Mouse (Mus musculus): ENCODE data around the gene Tbc1d8. TPM values are rescaled to one million over a fixed set of nuclear protein-coding genes. Genes with fewer than 3 reads are reported as not detected.
A peak's percentile ranks its signal among the peaks of the same experiment; 100 is the strongest.

The Tbc1d8 gene
- total and polyA plus RNA-seq, 2 experiments = 7.0 to 13.9 TPM

GRCm38 (mm10) chr1:39504261-39504660 lies 25.7 kb upstream of the Tbc1d8 start:
- no peak overlapping the region for H3K9ac ChIP-seq (ENCODE audit: low read depth, low read length)
- H3K4me1 ChIP-seq (ENCODE audit: control insufficient read depth, insufficient read depth, low read length) = no peaks in the 10 kb centered on the region
- DNase-seq (ENCODE audit: extremely low read depth, low read depth, low spot score) = peak; percentile 47
- no peak overlapping the region for H3K27ac ChIP-seq (replicated peaks; ENCODE audit: insufficient read depth, low read depth, low read length)
- H3K79me2 ChIP-seq (ENCODE audit: control insufficient read depth, insufficient read depth, low read length) = no peaks in the 10 kb centered on the region
- H3K36me3 ChIP-seq (ENCODE audit: control insufficient read depth, insufficient read depth, low read length) = no peaks in the 10 kb centered on the region
- no peak overlapping the region for H3K4me3 ChIP-seq (ENCODE audit: insufficient read depth, low read depth, low read length)
- no peaks in the 10 kb centered on the region for H3K27me3 ChIP-seq (ENCODE audit: control insufficient read depth, insufficient read depth, low read length)
- 13% methylated on average over 1 of the region's 1 CpGs for WGBS
- TF ChIP-seq POLR2A (IDR thresholded peaks at IDR 0.05; ENCODE audit: extremely low read depth, insufficient read depth, low read length) (no peak), CTCF (IDR thresholded peaks at IDR 0.05; ENCODE audit: low read depth, low read length) (peak; percentile 64)

- Histone ChIP-seq H3K27ac (replicated peaks; ENCODE audit: insufficient read depth, low read depth, low read length) (no peak overlapping the region), H3K79me2 (ENCODE audit: control insufficient read depth, insufficient read depth, low read length) (no peaks in the 10 kb centered on the region), H3K4me3 (ENCODE audit: insufficient read depth, low read depth, low read length) (no peak overlapping the region), H3K4me1 (ENCODE audit: control insufficient read depth, insufficient read depth, low read length) (no peaks in the 10 kb centered on the region), H3K36me3 (ENCODE audit: control insufficient read depth, insufficient read depth, low read length) (no peaks in the 10 kb centered on the region), H3K9ac (ENCODE audit: low read depth, low read length) (no peak overlapping the region), H3K27me3 (ENCODE audit: control insufficient read depth, insufficient read depth, low read length) (no peaks in the 10 kb centered on the region)
- TF ChIP-seq CTCF (IDR thresholded peaks at IDR 0.05; ENCODE audit: low read depth, low read length) (no peak), POLR2A (IDR thresholded peaks at IDR 0.05; ENCODE audit: extremely low read depth, insufficient read depth, low read length) (no peak)
- no peak for DNase-seq (ENCODE audit: extremely low read depth, low read depth, low spot score)
- 87% methylated on average over 17 of the region's 17 CpGs for WGBS
Measured at GRCm38 (mm10) chr1:39502817-39503633, 24.5 kb upstream of the Tbc1d8 start.

GRCm38 (mm10) chr1:39499485-39499941 lies 21.0 kb upstream of the Tbc1d8 start:
- TF ChIP-seq POLR2A (IDR thresholded peaks at IDR 0.05; ENCODE audit: extremely low read depth, insufficient read depth, low read length) (no peak), CTCF (IDR thresholded peaks at IDR 0.05; ENCODE audit: low read depth, low read length) (no peak)
- Histone ChIP-seq H3K4me3 (ENCODE audit: insufficient read depth, low read depth, low read length) (no peak overlapping the region), H3K36me3 (ENCODE audit: control insufficient read depth, insufficient read depth, low read length) (no peaks in the 10 kb centered on the region), H3K79me2 (ENCODE audit: control insufficient read depth, insufficient read depth, low read length) (no peaks in the 10 kb centered on the region), H3K4me1 (ENCODE audit: control insufficient read depth, insufficient read depth, low read length) (no peaks in the 10 kb centered on the region), H3K27ac (replicated peaks; ENCODE audit: insufficient read depth, low read depth, low read length) (no peak overlapping the region), H3K27me3 (ENCODE audit: control insufficient read depth, insufficient read depth, low read length) (no peaks in the 10 kb centered on the region), H3K9ac (ENCODE audit: low read depth, low read length) (no peak overlapping the region)
- no peak for DNase-seq (ENCODE audit: extremely low read depth, low read depth, low spot score)
- WGBS = 63% methylated on average over 2 of the region's 2 CpGs

GRCm38 (mm10) chr1:39497748-39498147 lies 19.2 kb upstream of the Tbc1d8 start:
- H3K9ac ChIP-seq (ENCODE audit: low read depth, low read length) = no peak overlapping the region
- H3K4me1 ChIP-seq (ENCODE audit: control insufficient read depth, insufficient read depth, low read length) = no peaks in the 10 kb centered on the region
- no peak overlapping the region for H3K4me3 ChIP-seq (ENCODE audit: insufficient read depth, low read depth, low read length)
- no peaks in the 10 kb centered on the region for H3K36me3 ChIP-seq (ENCODE audit: control insufficient read depth, insufficient read depth, low read length)
- DNase-seq (ENCODE audit: extremely low read depth, low read depth, low spot score) = no peak
- H3K79me2 ChIP-seq (ENCODE audit: control insufficient read depth, insufficient read depth, low read length) = no peaks in the 10 kb centered on the region
- TF ChIP-seq POLR2A (IDR thresholded peaks at IDR 0.05; ENCODE audit: extremely low read depth, insufficient read depth, low read length) (no peak), CTCF (IDR thresholded peaks at IDR 0.05; ENCODE audit: low read depth, low read length) (peak; percentile 68)
- H3K27ac ChIP-seq (replicated peaks; ENCODE audit: insufficient read depth, low read depth, low read length) = no peak overlapping the region
- WGBS = 85% methylated on average over 11 of the region's 11 CpGs
- H3K27me3 ChIP-seq (ENCODE audit: control insufficient read depth, insufficient read depth, low read length) = no peaks in the 10 kb centered on the region

- WGBS = 97% methylated on average over 4 of the region's 4 CpGs
- Histone ChIP-seq H3K36me3 (ENCODE audit: control insufficient read depth, insufficient read depth, low read length) (no peaks in the 10 kb centered on the region), H3K79me2 (ENCODE audit: control insufficient read depth, insufficient read depth, low read length) (no peaks in the 10 kb centered on the region), H3K4me1 (ENCODE audit: control insufficient read depth, insufficient read depth, low read length) (no peaks in the 10 kb centered on the region), H3K27me3 (ENCODE audit: control insufficient read depth, insufficient read depth, low read length) (no peaks in the 10 kb centered on the region), H3K4me3 (ENCODE audit: insufficient read depth, low read depth, low read length) (no peak overlapping the region), H3K9ac (ENCODE audit: low read depth, low read length) (no peak overlapping the region), H3K27ac (replicated peaks; ENCODE audit: insufficient read depth, low read depth, low read length) (no peak overlapping the region)
- DNase-seq (ENCODE audit: extremely low read depth, low read depth, low spot score) = no peak
- TF ChIP-seq CTCF (IDR thresholded peaks at IDR 0.05; ENCODE audit: low read depth, low read length) (no peak), POLR2A (IDR thresholded peaks at IDR 0.05; ENCODE audit: extremely low read depth, insufficient read depth, low read length) (no peak)
Measured at GRCm38 (mm10) chr1:39496995-39497394, 18.4 kb upstream of the Tbc1d8 start.

GRCm38 (mm10) chr1:39493664-39494063 lies 15.1 kb upstream of the Tbc1d8 start:
- Histone ChIP-seq H3K36me3 (ENCODE audit: control insufficient read depth, insufficient read depth, low read length) (no peaks in the 10 kb centered on the region), H3K9ac (ENCODE audit: low read depth, low read length) (no peak overlapping the region), H3K4me3 (ENCODE audit: insufficient read depth, low read depth, low read length) (no peak overlapping the region), H3K27ac (replicated peaks; ENCODE audit: insufficient read depth, low read depth, low read length) (no peak overlapping the region), H3K79me2 (ENCODE audit: control insufficient read depth, insufficient read depth, low read length) (no peaks in the 10 kb centered on the region), H3K4me1 (ENCODE audit: control insufficient read depth, insufficient read depth, low read length) (no peaks in the 10 kb centered on the region), H3K27me3 (ENCODE audit: control insufficient read depth, insufficient read depth, low read length) (no peaks in the 10 kb centered on the region)
- DNase-seq (ENCODE audit: extremely low read depth, low read depth, low spot score) = no peak
- 75% methylated on average over 3 of the region's 3 CpGs for WGBS
- TF ChIP-seq CTCF (IDR thresholded peaks at IDR 0.05; ENCODE audit: low read depth, low read length) (no peak), POLR2A (IDR thresholded peaks at IDR 0.05; ENCODE audit: extremely low read depth, insufficient read depth, low read length) (no peak)

All from liver, adult 2 months (tissue).